Mouse (Mus musculus): ENCODE measurements at regions not wholly inside any gene's neighbourhood (a gene's known extent, or its start where the extent isn't known, plus 50 kb on each side); places are given as distances from the start of the nearest gene placed in this dataset.

GRCm38 (mm10) chr12:69502706-69503070 is 80.1 kb downstream of the Vcpkmt start:
- TF ChIP-seq EP300 (IDR thresholded peaks at IDR 0.05) (no peak), CTCF (IDR thresholded peaks at IDR 0.05) (no peak)
